Mouse (Mus musculus) cerebellum, adult 2 months (tissue): ENCODE measurements around the gene Mcub. TPM values are rescaled to one million over a fixed set of nuclear protein-coding genes. Genes with fewer than 3 reads are reported as not detected.

ENCODE experiments used
- DNase-seq, 2 experiments: peaks; one replicate each; pipeline ENCODE4 v3.0.0; 2021
- H3K27ac ChIP-seq: fragments of 200-500 bp; 2 replicates; pipeline ENCODE4 v1.5.1; 2012; ENCODE audit warnings: low read length, control low read depth, inconsistent platforms; ENCODE audit not compliant: insufficient read depth
- H3K27me3 ChIP-seq: fragments of 200-500 bp; 2 replicates; pipeline ENCODE4 v1.6.1; 2012; ENCODE audit warnings: inconsistent platforms, mild to moderate bottlenecking, low read length, moderate library complexity; ENCODE audit not compliant: control insufficient read depth, insufficient read depth
- H3K4me1 ChIP-seq: fragments of 200-500 bp; 2 replicates; pipeline ENCODE4 v1.6.1; 2011; ENCODE audit warnings: low read length; ENCODE audit not compliant: control insufficient read depth, insufficient read depth
- H3K4me3 ChIP-seq: fragments of 200-500 bp; replicated peaks from 2 replicates; pipeline ENCODE3; 2011; ENCODE audit warnings: mild to moderate bottlenecking, low read depth, low read length, control low read depth; ENCODE audit not compliant: insufficient read depth
- CTCF ChIP-seq: fragments of 200-500 bp; IDR thresholded peaks from 2 replicates; pipeline ENCODE4 v1.5.1; 2011; ENCODE audit warnings: low read depth, mild to moderate bottlenecking, control low read depth, low read length, moderate library complexity, borderline replicate concordance; ENCODE audit not compliant: insufficient read depth
- POLR2A ChIP-seq: fragments of 200-500 bp; IDR thresholded peaks from 2 replicates; pipeline ENCODE4 v1.6.1; 2011; ENCODE audit warnings: low read length, control low read depth, borderline replicate concordance; ENCODE audit not compliant: insufficient read depth
- WGBS: fragments of 180-500 bp; shearing (Covaris S2); methylation state at CpG from one replicate; pipeline ENCODE4 v1.1.7; 2018; 5-methylcytosine and 5-hydroxymethylcytosine counted together
- polyA plus RNA-seq: library from polyadenylated mRNA; depleted of rRNA; stranded (reverse); fragments of >200 nt; gene quantifications from 2 replicates; pipeline ENCODE4 v1.2.3, GENCODE M21; 2012

The Mcub gene
- polyA plus RNA-seq, 1 experiment: 2.7 TPM

GRCm38 (mm10) chr3:129904381-129905132, 65.4 kb downstream of the Mcub start:
- H3K27me3 ChIP-seq: no peaks in the 10 kb centered on the region
- no peak for DNase-seq

GRCm38 (mm10) chr3:129903866-129904265, 66.1 kb downstream of the Mcub start:
- Histone ChIP-seq H3K4me1 (no peaks in the 10 kb centered on the region), H3K4me3 (no peak overlapping the region), H3K27me3 (no peaks in the 10 kb centered on the region), H3K27ac (no peak overlapping the region)
- no peak for DNase-seq
- TF ChIP-seq CTCF (no peak), POLR2A (no peak)
- 80% methylated on average over 8 of the region's 8 CpGs for WGBS

More at GRCm38 (mm10) chr3:129904381-129905132, 65.4 kb downstream of the Mcub start:
- no peaks in the 10 kb centered on the region for H3K4me1 ChIP-seq
- TF ChIP-seq POLR2A (no peak), CTCF (no peak)
- 89% methylated on average over 7 of the region's 7 CpGs for WGBS
- H3K4me3 ChIP-seq: no peak overlapping the region
- H3K27ac ChIP-seq: no peak overlapping the region

- DNase-seq: no peak
- 95% methylated on average over 3 of the region's 3 CpGs for WGBS
These were observed 66.6 kb downstream of the Mcub start for GRCm38 (mm10) chr3:129903369-129903768.

GRCm38 (mm10) chr3:129901271-129901809, 68.7 kb downstream of the Mcub start, which contains the start of gene Casp6:
Gene Casp6 (plus strand): TSS chr3:129901425.
- WGBS: under 1% methylated on average over 34 of the region's 34 CpGs
- Histone ChIP-seq H3K4me3 (peak within 1 kb of the TSS; percentile 54), H3K27ac (no peak within 1 kb of the TSS), H3K4me1 (no peaks in the 10 kb centered on the region), H3K27me3 (no peaks in the 10 kb centered on the region)
- DNase-seq: peak; percentile 51 to 52
- TF ChIP-seq POLR2A: no peak
- TF ChIP-seq CTCF: no peak

More at GRCm38 (mm10) chr3:129903369-129903768, 66.6 kb downstream of the Mcub start:
- TF ChIP-seq POLR2A (no peak), CTCF (no peak)
- no peak overlapping the region for H3K4me3 ChIP-seq
- H3K4me1 ChIP-seq: no peaks in the 10 kb centered on the region
- no peak overlapping the region for H3K27ac ChIP-seq
- H3K27me3 ChIP-seq: no peaks in the 10 kb centered on the region

GRCm38 (mm10) chr3:129898886-129899285, 71.1 kb downstream of the Mcub start:
- no peaks in the 10 kb centered on the region for H3K4me1 ChIP-seq
- no peaks in the 10 kb centered on the region for H3K27me3 ChIP-seq
- TF ChIP-seq POLR2A: no peak
- TF ChIP-seq CTCF: no peak
- no peak for DNase-seq
- no peak overlapping the region for H3K4me3 ChIP-seq
- 77% methylated on average over 4 of the region's 4 CpGs for WGBS
- no peak overlapping the region for H3K27ac ChIP-seq

GRCm38 (mm10) chr3:129896591-129896990, 73.4 kb downstream of the Mcub start:
- no peaks in the 10 kb centered on the region for H3K27me3 ChIP-seq
- 90% methylated on average over 6 of the region's 6 CpGs for WGBS
- H3K27ac ChIP-seq: no peak overlapping the region
- DNase-seq: no peak
- no peaks in the 10 kb centered on the region for H3K4me1 ChIP-seq
- TF ChIP-seq POLR2A: no peak
- TF ChIP-seq CTCF: no peak
- H3K4me3 ChIP-seq: no peak overlapping the region

- 95% methylated on average over 3 of the region's 3 CpGs for WGBS
- no peak overlapping the region for H3K27ac ChIP-seq
- no peaks in the 10 kb centered on the region for H3K4me1 ChIP-seq
- no peak for DNase-seq
- no peak overlapping the region for H3K4me3 ChIP-seq
- TF ChIP-seq CTCF (no peak), POLR2A (no peak)
- no peaks in the 10 kb centered on the region for H3K27me3 ChIP-seq
These were observed 76.9 kb downstream of the Mcub start for GRCm38 (mm10) chr3:129893143-129893542.

- 80% methylated on average over 5 of the region's 5 CpGs for WGBS
- no peak overlapping the region for H3K4me3 ChIP-seq
- H3K27me3 ChIP-seq: no peaks in the 10 kb centered on the region
- no peaks in the 10 kb centered on the region for H3K4me1 ChIP-seq
- H3K27ac ChIP-seq: no peak overlapping the region
- no peak for TF ChIP-seq POLR2A
- no peak for TF ChIP-seq CTCF
- DNase-seq: no peak
These were observed 78.0 kb downstream of the Mcub start for GRCm38 (mm10) chr3:129892003-129892402.
